Mouse (Mus musculus) left cerebral cortex, adult 9 months (tissue): ENCODE data around the gene Hpse2.

Source experiments
- DNase-seq, 2 experiments: peaks; one replicate each; pipeline ENCODE4 v3.0.0; 2022; ENCODE audit warnings: low spot score in 2 of 2

Hpse2 gene

DNA sequence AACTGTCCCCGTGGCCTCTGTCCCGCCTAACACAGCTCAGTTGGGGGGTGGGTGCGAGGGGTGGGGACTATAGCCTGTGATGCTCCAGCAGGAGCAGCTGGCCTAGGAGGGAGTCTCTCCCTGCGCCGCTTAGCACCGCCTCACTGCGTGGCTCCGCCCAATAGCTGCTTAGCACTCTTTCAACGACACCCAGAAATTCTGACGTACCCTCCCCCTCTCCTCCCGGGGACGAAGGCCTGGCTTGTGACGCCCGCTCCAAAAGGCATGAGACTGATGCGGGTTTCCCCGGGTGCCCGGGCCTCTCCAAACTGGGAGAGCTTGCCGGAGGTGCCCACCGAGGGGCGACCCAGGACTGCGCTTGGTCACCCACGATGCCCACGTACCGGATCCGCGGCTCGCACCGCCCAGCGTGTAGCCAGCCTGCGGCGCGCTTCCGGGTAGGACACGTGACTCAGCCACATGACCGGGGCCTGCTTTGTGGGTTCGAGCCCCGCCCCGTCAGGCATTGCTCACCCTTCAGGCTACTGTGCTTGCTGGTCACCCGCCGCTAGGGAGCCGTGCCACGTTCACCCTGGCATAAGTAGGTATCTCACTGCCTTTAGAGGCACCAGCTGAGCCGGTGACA is 608.5 kb downstream of the Hpse2 start, which contains the start of gene Hps1:
TSS of gene Hps1 (minus strand) at position 448 of the 625 bp plus-strand sequence.
- peak; percentile 86 to 93 for DNase-seq

GRCm38 (mm10) chr19:42777801-42778200 is 610.4 kb downstream of the Hpse2 start:
- no peak for DNase-seq

DNA sequence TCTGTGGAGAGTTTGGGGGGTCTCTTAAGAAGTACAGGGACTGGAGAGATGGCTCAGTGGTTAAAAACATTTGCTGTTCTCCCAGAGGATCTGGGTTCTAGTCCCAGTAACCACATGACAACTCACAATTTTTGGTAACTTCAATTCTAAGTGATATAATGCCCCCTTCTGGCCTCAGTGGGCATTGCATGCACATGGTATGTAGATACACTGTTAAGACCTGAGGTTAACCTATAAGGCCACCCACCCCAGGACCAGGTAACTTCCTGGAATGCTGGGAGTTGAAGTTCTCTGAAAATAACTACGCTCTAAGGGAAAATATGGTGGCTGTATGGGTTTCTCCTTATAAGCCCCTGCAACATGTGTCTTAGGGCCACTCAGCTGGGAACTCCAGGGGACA is 611.3 kb downstream of the Hpse2 start:
- DNase-seq, result no peak

DNA sequence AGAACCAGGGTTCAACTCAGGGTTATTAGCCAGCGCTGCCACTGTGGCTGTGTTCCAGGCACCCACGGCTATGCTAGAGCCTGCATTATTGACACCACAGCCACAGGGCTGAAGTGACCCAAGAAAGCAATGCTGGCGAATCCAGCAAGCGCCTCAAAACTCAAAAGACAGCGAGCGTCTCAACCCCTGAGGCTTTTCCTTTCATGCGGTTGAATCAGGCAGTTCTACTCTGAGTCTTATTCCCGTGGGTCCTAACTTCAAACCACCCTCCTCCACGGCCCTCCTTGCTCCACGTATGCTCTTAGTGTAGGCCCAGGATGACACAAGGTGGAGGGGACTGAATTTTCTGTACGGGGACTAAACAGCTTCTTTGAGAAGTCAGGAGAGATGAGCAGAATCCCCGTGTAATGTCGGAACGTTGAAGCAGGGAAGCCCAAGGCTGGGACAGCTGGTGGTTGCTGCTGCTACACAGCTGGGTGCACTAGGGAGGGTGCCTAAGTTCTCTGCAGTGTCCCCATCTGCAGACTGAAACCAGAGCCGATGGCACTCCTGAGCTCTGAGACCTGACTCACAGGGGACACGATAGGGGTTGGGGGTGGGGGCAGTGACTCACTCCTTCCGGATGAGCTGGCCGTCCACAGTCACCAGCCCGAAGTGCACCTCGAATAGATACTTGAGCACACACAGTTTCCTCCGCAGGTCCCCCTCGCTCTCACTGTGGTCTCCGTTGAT is 617.8 kb downstream of the Hpse2 start:
- DNase-seq, result no peak

- DNase-seq, result no peak
Observed at GRCm38 (mm10) chr19:42769648-42770047, 618.5 kb downstream of the Hpse2 start.

DNA sequence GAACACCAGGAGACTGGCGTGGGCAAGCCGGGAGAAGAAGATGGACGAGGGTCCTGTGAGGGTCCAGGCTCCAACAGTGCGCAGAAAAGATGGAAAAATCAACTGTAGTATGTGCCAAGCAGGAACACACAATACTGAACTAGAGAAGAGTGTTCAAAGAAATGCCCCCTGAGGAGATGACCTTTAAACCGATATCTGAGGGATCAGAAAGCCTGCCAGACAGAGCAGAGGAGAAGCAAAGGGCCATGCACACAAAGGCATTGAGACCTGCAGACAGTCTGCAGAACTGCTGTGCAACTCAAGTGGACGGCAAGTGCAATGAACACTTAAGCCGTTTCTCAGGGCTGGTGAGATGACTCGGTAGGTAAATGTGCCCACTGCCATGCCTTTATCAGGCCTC is 620.8 kb downstream of the Hpse2 start:
- no peak for DNase-seq

DNA sequence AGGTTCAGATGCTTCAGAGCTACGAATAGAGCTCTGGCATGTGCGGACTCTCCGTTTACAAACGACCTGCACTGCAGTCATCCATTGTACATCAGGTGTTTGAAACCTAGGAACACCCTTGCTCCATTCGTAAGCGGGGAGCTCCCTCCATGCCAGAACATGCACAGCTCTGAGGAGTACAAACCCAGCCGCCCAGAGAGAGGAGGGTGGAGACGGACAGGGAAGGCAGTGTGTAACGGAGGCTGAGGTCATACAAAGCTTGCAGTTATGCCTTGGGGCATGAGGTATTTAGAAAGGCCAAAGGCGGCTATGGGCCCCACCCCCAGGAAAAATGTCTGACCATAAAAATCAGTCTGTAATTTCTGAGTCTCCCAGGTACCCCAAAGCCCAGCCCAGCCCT is 623.8 kb downstream of the Hpse2 start:
- no peak for DNase-seq

DNA sequence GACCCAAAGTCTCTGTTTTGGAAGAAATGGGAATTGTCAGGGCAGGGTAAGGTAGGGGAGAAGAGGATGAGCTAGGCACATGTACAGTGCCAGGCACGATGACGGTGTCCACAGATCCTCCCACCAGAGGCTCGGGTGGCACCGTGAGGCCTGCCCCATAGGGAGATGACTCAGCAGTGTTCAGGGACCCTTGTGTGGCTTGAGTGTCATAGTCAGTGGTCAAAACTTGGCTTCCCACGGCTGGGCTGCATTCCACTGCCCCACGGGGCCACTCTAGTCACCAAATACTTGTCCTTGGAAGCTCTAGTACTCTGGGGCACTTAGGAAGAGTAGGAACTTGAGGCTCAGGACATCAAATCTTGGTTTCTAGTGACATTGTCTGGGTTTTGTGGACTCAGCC is 631.5 kb downstream of the Hpse2 start:
- no peak for DNase-seq

GRCm38 (mm10) chr19:42755148-42755870 is 632.8 kb downstream of the Hpse2 start:
- no peak for DNase-seq

DNA sequence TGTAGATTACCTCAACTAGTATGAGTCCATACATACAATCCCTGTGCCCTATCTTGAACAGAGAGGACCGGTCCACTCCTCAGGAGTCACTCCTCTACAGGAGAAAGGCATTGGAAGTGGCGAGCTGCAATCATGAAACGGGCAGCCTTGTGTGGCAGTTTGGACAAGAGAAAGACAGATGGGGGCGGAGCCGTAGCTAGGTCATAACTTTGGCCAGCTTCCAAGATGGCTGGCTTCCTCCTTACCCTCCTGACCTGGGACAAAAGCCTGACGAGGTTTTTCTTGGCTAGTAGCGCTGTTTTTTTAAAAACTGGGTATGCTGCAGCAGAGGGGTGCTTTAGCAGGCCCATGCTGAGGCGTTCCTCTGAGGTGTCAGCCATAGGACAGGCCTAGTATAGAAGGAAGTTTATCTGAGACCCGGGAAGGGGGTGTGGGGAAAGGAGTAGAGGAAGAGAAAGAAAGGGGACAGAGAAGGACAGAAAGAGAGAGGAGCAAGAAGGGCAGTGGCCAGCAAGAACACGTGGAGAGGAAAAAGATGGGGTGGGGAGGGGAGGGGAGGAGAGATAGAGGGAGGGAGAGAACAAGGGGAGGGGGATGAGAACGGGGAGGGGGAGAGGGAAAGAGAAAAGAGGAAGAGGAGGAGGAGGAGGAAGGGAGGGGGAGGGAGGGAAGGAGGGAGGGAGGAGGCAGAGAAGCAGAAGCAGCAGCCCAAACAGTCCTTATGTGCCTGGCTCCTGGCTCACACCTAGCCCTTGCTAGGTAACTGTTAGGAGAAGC is 634.8 kb downstream of the Hpse2 start:
- DNase-seq, result peak in 1 of 2 experiments; percentile 49

DNA sequence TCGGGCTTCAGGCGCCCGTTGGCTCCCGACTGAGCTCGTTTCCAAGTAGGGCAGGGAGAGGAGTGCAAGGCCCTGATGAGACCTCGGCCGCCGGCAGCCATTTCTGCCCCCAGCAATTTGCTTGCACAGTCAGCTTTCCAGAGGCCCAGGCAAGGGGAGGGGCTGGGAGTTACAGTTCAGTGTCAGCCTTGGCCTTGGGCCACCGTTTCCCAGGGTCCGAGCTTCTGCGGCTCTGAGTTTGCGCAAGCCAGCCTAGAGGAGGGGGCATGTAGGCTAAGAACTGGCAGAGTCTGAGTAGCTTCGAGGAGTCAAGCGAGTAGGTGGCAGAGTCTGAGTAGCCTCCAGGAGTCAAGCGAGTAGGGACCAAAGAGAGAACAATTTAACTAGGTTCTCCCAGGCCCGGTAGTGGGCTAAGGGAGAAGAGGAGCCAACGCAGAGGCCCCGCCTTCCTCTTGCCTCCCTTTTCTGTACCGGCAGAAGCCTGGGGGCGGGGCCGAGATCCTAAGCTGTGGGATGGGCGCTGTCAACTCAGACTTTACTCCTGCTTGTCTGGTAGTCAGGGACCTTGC is 635.7 kb downstream of the Hpse2 start, which contains the start of gene Pyroxd2:
TSS of gene Pyroxd2 (minus strand) at position 413 of the 569 bp plus-strand sequence.
- peak; percentile 9 to 56 for DNase-seq

DNA sequence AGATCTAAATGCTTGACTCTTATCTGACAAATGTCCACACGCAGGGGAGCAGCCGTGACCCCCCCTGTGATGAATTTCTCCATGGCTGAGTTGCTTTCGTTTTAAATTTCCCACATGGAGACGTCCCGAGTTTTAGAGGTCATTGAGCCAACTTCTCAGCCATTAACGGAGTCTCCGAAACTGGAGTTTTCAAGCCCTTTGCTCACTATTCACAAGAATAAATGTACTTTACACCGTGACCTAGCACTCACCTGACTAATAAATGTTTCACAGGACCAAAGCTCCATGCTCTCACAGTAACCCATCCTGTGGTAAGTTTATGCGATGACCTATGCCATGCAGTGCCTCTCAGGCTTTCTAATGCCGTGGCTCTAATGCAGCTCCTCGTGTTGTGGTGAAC is 638.0 kb downstream of the Hpse2 start:
- no peak for DNase-seq

- DNase-seq, result no peak
Observed at GRCm38 (mm10) chr19:42746702-42747101, 641.5 kb downstream of the Hpse2 start.

DNA sequence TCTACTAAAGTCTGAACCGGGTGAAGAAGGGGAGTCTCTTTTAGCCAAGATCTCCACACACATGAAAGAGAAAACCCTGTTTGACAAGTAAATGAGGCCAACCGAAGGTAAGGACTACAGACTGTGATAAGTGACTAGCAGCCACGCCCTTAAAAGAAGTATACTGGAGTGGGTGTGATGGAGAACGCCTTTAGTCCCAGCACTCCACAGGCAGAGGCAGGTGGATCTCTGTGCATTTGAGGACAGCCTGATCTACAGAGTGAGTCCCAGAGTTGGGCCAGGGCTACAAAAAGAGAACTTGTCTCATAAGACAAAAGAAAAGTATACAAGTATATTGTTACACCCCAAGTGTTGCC is 642.3 kb downstream of the Hpse2 start:
- no peak for DNase-seq

DNA sequence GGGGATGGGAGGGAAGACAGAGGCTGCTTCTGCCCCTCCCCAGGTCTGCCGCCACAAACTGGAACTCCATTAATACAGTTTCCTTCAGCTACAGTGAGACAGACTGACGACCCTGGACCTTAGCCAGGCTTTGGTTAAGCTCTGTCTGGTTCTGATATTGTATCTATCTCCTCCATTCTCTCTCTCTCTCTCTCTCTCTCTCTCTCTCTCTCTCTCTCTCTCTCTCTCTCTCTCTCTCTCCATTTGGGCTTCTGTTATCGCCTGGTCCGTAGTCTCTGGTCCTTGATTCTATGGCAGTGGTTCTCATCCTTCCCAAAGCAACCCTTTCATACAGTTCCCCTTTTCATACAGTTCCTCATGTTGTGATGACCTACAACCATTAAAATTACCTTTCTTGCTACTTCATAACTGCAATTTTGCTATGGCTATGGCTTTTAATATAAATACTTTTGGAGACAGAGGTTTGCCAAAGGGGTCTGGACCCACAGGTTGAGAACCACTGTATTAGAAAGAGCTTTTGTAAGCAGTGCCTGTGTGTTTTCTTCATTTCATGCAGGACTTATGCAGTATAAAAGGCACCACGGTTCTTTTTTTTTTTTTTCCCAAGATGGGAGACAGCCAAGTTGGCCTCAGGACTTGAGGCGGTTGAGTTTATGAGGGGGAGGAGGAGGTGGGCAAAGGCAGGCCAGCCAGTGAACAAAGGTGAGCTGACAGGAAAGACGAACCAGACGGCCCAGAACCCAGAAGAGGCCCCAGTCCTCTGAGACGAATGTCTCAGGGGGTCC is 642.9 kb downstream of the Hpse2 start:
- DNase-seq, result no peak

DNA sequence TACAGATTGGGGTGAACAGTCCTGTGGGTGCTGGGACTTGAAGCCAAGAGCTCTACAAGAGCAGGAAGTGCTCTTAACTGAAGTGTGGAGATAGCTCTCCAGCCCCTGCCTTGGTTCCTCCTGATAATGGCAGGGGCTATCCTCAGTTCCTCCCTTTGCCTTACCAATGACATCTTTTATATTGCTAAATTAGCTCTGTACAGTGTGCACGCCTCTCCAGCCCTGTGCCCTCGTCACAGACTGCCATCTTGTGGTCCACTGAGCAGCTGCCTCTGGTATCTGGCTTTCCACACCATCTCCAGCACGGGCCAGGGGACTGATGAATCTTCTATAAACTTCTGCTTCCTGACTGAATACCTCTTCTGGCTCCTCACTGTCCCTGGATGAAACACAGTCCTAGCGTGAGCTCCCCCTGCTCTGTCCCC is 644.0 kb downstream of the Hpse2 start:
- DNase-seq, result peak in 1 of 2 experiments; percentile 65

GRCm38 (mm10) chr19:42743261-42743660 is 644.9 kb downstream of the Hpse2 start:
- DNase-seq, result no peak

- peak in 1 of 2 experiments; percentile 52 for DNase-seq
Observed at GRCm38 (mm10) chr19:42741884-42742283, 646.3 kb downstream of the Hpse2 start.

- DNase-seq, result no peak
Observed at GRCm38 (mm10) chr19:42740163-42740899, 647.8 kb downstream of the Hpse2 start.

- no peak for DNase-seq
Observed at GRCm38 (mm10) chr19:42739734-42740133, 648.4 kb downstream of the Hpse2 start.
